In genomic region chr9:69678634-69679033, GRCm38 (mm10) we compare ENCODE assay signal across 23 mouse cellular contexts.
DNase-seq lines count a peak whose midpoint lies in the region; ATAC-seq and TF ChIP-seq lines count a peak whose summit lies in the region.
"Had no signal": no experiment of that assay in that cellular context is flagged by ENCODE, and none has a peak within 500 bp of the region (broad histone marks: within the 10 kb centered on the region; RNA-seq: fewer than 3 reads in every experiment).

No protein-coding gene starts in this region.

- DNase-seq in adrenal gland, adult 2 months, result peak; percentile 18
- DNase-seq in adrenal gland, adult 8-10 months, result no peak
- DNase-seq in CH12.LX (ENCODE audit: extremely low read depth), result no peak
- DNase-seq in yolk sac, embryonic 10.5 days (ENCODE audit: low spot score), result peak; percentile 52
- no peak for DNase-seq in forebrain, postnatal 0 days
- no peak for DNase-seq in spleen, adult 18-20 months
- DNase-seq: adrenal gland, postnatal 25 days; B cell, adult 2 months; cerebellum, adult 11 months; cerebellum, adult 18-20 months; cerebellum, adult 8-10 months; cerebellum, adult 9-11 months; cerebellum, postnatal 14 days; cerebellum, postnatal 36 days; embryo, embryonic 11 days had no signal

- no peak for ATAC-seq in forebrain, postnatal 0 days
- ATAC-seq: CD4-positive, CD25-positive, alpha-beta regulatory T cell, adult 4 months; forebrain, embryonic 14.5 days; forebrain, embryonic 16.5 days had no signal

- no peak overlapping the region for H3K27ac ChIP-seq in CH12.LX (ENCODE audit: insufficient read depth, low read depth)
- no peak overlapping the region for H3K27ac ChIP-seq in forebrain, postnatal 0 days (ENCODE audit: low read depth, low read length)
- H3K27ac ChIP-seq: embryonic facial prominence, embryonic 13.5 days; embryonic facial prominence, embryonic 15.5 days; forebrain, embryonic 10.5 days; forebrain, embryonic 12.5 days had no signal

- TF ChIP-seq POLR2A in CH12.LX (IDR thresholded peaks at IDR 0.05; ENCODE audit: low read depth, low read length), result no peak

- no peaks in the 10 kb centered on the region for H3K79me2 ChIP-seq in CH12.LX (replicated peaks; ENCODE audit: control insufficient read depth, extremely low read depth, insufficient read depth, poor library complexity, severe bottlenecking)

- H3K4me3 ChIP-seq in CH12.LX (replicated peaks in 1 of 3; ENCODE audit: low read depth in 2 of 3, low read length in 2 of 3, poor library complexity in 1 of 3), result no peak overlapping the region
- H3K4me3 ChIP-seq in forebrain, postnatal 0 days (ENCODE audit: low read depth, low read length), result no peak overlapping the region
- H3K4me3 ChIP-seq: embryonic facial prominence, embryonic 13.5 days; embryonic facial prominence, embryonic 15.5 days; erythroblast, embryonic 14.5 days; forebrain, embryonic 10.5 days; forebrain, embryonic 12.5 days had no signal

- no peaks in the 10 kb centered on the region for H3K27me3 ChIP-seq in CH12.LX (replicated peaks)
- peaks cover 17% of the 10 kb centered on the region for H3K27me3 ChIP-seq in forebrain, postnatal 0 days (ENCODE audit: insufficient read depth, low read length)
- H3K27me3 ChIP-seq: embryonic facial prominence, embryonic 15.5 days had no signal

- TF ChIP-seq EP300 in CH12.LX (IDR thresholded peaks at IDR 0.05; ENCODE audit: low read length), result peak; percentile 59; the same call in 1 of the 2 replicates

- in situ Hi-C loops in CH12.LX (cut with MboI; ENCODE audit: low pct_ligation_motif_present, low pct_unique_long_range_greater_than_20kb, low sequenced_read_pairs), result no loop called here

- no peak for TF ChIP-seq RAD21 in CH12.LX (IDR thresholded peaks at IDR 0.05; ENCODE audit: low read depth, low read length)

- WGBS in forebrain, postnatal 0 days, result 92% methylated on average over 1 of the region's 1 CpGs

- H3K9ac ChIP-seq in CH12.LX (ENCODE audit: insufficient read depth, low read depth), result no peak overlapping the region
- no peak overlapping the region for H3K9ac ChIP-seq in forebrain, postnatal 0 days
- H3K9ac ChIP-seq: embryonic facial prominence, embryonic 13.5 days; embryonic facial prominence, embryonic 15.5 days; forebrain, embryonic 12.5 days had no signal

- H3K4me2 ChIP-seq in CH12.LX (ENCODE audit: insufficient read depth, low read depth, poor library complexity, severe bottlenecking), result no peak overlapping the region
- no peak overlapping the region for H3K4me2 ChIP-seq in forebrain, postnatal 0 days (ENCODE audit: low read depth)
- H3K4me2 ChIP-seq: embryonic facial prominence, embryonic 13.5 days; embryonic facial prominence, embryonic 15.5 days; forebrain, embryonic 12.5 days had no signal

- dilution Hi-C loops in CH12.LX (cut with MboI; ENCODE audit: extremely low pct_ligation_motif_present, extremely low pct_unique_long_range_greater_than_20kb, low sequenced_read_pairs), result no loop called here

- peaks cover 3 to 32% of the 10 kb centered on the region in 2 experiments; a peak in 3 of 4 replicates for H3K4me1 ChIP-seq in CH12.LX (ENCODE audit: control insufficient read depth in 1 of 2, insufficient read depth in 2 of 2)
- no peaks in the 10 kb centered on the region for H3K4me1 ChIP-seq in forebrain, postnatal 0 days (ENCODE audit: insufficient read depth)
- H3K4me1 ChIP-seq: embryonic facial prominence, embryonic 13.5 days; embryonic facial prominence, embryonic 15.5 days had no signal

- H3K36me3 ChIP-seq in CH12.LX (replicated peaks in 1 of 2; ENCODE audit: control insufficient read depth in 1 of 2, insufficient read depth in 1 of 2, low read length in 1 of 2), result no peaks in the 10 kb centered on the region
- H3K36me3 ChIP-seq in forebrain, postnatal 0 days (ENCODE audit: insufficient read depth), result no peaks in the 10 kb centered on the region
- H3K36me3 ChIP-seq: embryonic facial prominence, embryonic 13.5 days; embryonic facial prominence, embryonic 15.5 days; forebrain, embryonic 10.5 days; forebrain, embryonic 12.5 days had no signal

- no peak for TF ChIP-seq CTCF in CH12.LX (conservative IDR thresholded peaks at IDR 0.05 in 1 of 2, IDR thresholded peaks at IDR 0.05 in 1 of 2; ENCODE audit: low read depth in 2 of 2, low read length in 2 of 2)
- no peak for TF ChIP-seq CTCF in forebrain, postnatal 0 days (IDR thresholded peaks at IDR 0.05; ENCODE audit: low read depth)

- H3K9me3 ChIP-seq in CH12.LX (replicated peaks; ENCODE audit: low read length), result peaks cover 8% of the 10 kb centered on the region
- no peaks in the 10 kb centered on the region for H3K9me3 ChIP-seq in forebrain, postnatal 0 days (ENCODE audit: low read length)
- H3K9me3 ChIP-seq: embryonic facial prominence, embryonic 15.5 days; forebrain, embryonic 10.5 days had no signal

TF ChIP-seq in CH12.LX, 34 proteins besides CTCF, POLR2A, EP300 and RAD21:
- TF ChIP-seq JUND (conservative IDR thresholded peaks at IDR 0.05; ENCODE audit: low read depth, low read length), result peak; percentile 57
- TF ChIP-seq SIN3A (IDR thresholded peaks at IDR 0.05; ENCODE audit: low read length), result no peak
- TF ChIP-seq ETS1 (conservative IDR thresholded peaks at IDR 0.05; ENCODE audit: low read depth, low read length), result 0 out of 2 replicates have a peak, but pooled peaks have one; percentile 12
- TF ChIP-seq MAFK (IDR thresholded peaks at IDR 0.05; ENCODE audit: insufficient replicate concordance, low read length), result peak; percentile 29; the same call in 1 of the 2 replicates
- no peak for TF ChIP-seq CHD2 (IDR thresholded peaks at IDR 0.05; ENCODE audit: low read length)
- peak; percentile 64; the same call in 1 of the 2 replicates for TF ChIP-seq IRF4 (IDR thresholded peaks at IDR 0.05; ENCODE audit: low read depth, low read length)
- no peak for TF ChIP-seq POLR2AphosphoS2 (IDR thresholded peaks at IDR 0.05; ENCODE audit: low read depth, low read length)
- no peak for TF ChIP-seq MXI1 (IDR thresholded peaks at IDR 0.05; ENCODE audit: low read depth, low read length)
- TF ChIP-seq MYC (IDR thresholded peaks at IDR 0.05; ENCODE audit: low read depth, low read length), result no peak
- TF ChIP-seq JUN (IDR thresholded peaks at IDR 0.05; ENCODE audit: insufficient read depth, low read depth, low read length), result peak; percentile 71; the same call in 1 of the 2 replicates
- TF ChIP-seq RCOR1 (conservative IDR thresholded peaks at IDR 0.05; ENCODE audit: low read depth, low read length), result no peak
- TF ChIP-seq TCF12 (IDR thresholded peaks at IDR 0.05; ENCODE audit: low read depth, low read length), result no peak
- TF ChIP-seq ELF1 (IDR thresholded peaks at IDR 0.05; ENCODE audit: low read depth, low read length), result no peak
- TF ChIP-seq ZC3H11A (IDR thresholded peaks at IDR 0.05; ENCODE audit: low read depth, low read length), result no peak
- TF ChIP-seq SMC3 (IDR thresholded peaks at IDR 0.05; ENCODE audit: low read depth, low read length), result no peak
- no peak for TF ChIP-seq ZNF384 (IDR thresholded peaks at IDR 0.05; ENCODE audit: low read depth, low read length)
- no peak for TF ChIP-seq MAZ (IDR thresholded peaks at IDR 0.05; ENCODE audit: low read depth, low read length)
- TF ChIP-seq MEF2A (IDR thresholded peaks at IDR 0.05; ENCODE audit: borderline replicate concordance, low read depth, low read length), result no peak
- no peak for TF ChIP-seq ZKSCAN1 (IDR thresholded peaks at IDR 0.05; ENCODE audit: borderline replicate concordance, low read depth, low read length)
TF ChIP-seq in CH12.LX: peak in this region for 5.

Comparison
In these comparisons a context has a peak if more than half of its experiments do, and no peak if none do; other contexts are left out.
1. DNase-seq: peak in adrenal gland, adult 2 months (single experiment) and yolk sac, embryonic 10.5 days (single experiment); none in adrenal gland, adult 8-10 months (single experiment), CH12.LX (single experiment), forebrain, postnatal 0 days (single experiment) and spleen, adult 18-20 months (0 of 2).